Mouse (Mus musculus): ENCODE measurements at regions not wholly inside any gene's neighbourhood (a gene's known extent, or its start where the extent isn't known, plus 50 kb on each side); places are given as distances from the start of the nearest gene placed in this dataset.

GRCm38 (mm10) chr11:112204561-112204960 lies 577.5 kb upstream of the Sox9 start:
- Histone ChIP-seq H3K27ac (ENCODE audit: control insufficient read depth, low read depth, low read length) (no peak overlapping the region), H3K9ac (ENCODE audit: control insufficient read depth, low read depth, low read length, poor library complexity, severe bottlenecking) (no peak overlapping the region), H3K9me3 (replicated peaks; ENCODE audit: insufficient read depth, low read length) (no peaks in the 10 kb centered on the region), H3K79me2 (ENCODE audit: control insufficient read depth, insufficient read depth, low read length, poor library complexity) (no peaks in the 10 kb centered on the region), H3K27me3 (ENCODE audit: control insufficient read depth in 1 of 2, insufficient read depth in 2 of 2, low read length in 2 of 2) (no peaks in the 10 kb centered on the region), H3K4me1 (ENCODE audit: control insufficient read depth in 1 of 2, insufficient read depth in 2 of 2, low read length in 2 of 2) (no peaks in the 10 kb centered on the region), H3K36me3 (ENCODE audit: control insufficient read depth in 1 of 2, insufficient read depth in 2 of 2, low read length in 2 of 2) (no peaks in the 10 kb centered on the region), H3K4me3 (ENCODE audit: control insufficient read depth in 1 of 2, insufficient read depth in 1 of 2, low read depth in 2 of 2, low read length in 2 of 2) (no peak overlapping the region)
- no peak for DNase-seq (ENCODE audit: low read depth, low spot score)
- no peak for TF ChIP-seq MAFK (IDR thresholded peaks at IDR 0.05; ENCODE audit: borderline replicate concordance, low read depth, low read length)
- TF ChIP-seq HCFC1 (IDR thresholded peaks at IDR 0.05; ENCODE audit: low read depth, low read length), result no peak
- no peak for TF ChIP-seq UBTF (IDR thresholded peaks at IDR 0.05; ENCODE audit: borderline replicate concordance, insufficient read depth, low read depth, low read length)

GRCm38 (mm10) chr11:112209414-112209813 lies 572.6 kb upstream of the Sox9 start:
- TF ChIP-seq MYB (IDR thresholded peaks at IDR 0.05; ENCODE audit: low read depth, low read length), result no peak
- TF ChIP-seq MAFK (IDR thresholded peaks at IDR 0.05; ENCODE audit: borderline replicate concordance, low read depth, low read length), result no peak
- no peak for TF ChIP-seq KAT2A (conservative IDR thresholded peaks at IDR 0.05; ENCODE audit: low read depth, low read length)
- no peak for TF ChIP-seq GATA1 (IDR thresholded peaks at IDR 0.05; ENCODE audit: low read depth, low read length)
- TF ChIP-seq POLR2AphosphoS5 (IDR thresholded peaks at IDR 0.05; ENCODE audit: borderline replicate concordance, low read depth, low read length), result no peak
- TF ChIP-seq NRF1 (IDR thresholded peaks at IDR 0.05; ENCODE audit: insufficient read depth, low read depth, low read length, poor library complexity, severe bottlenecking), result no peak
- no peak for TF ChIP-seq EP300 (IDR thresholded peaks at IDR 0.05; ENCODE audit: low read depth in 1 of 2, low read length in 2 of 2)
- TF ChIP-seq TCF12 (IDR thresholded peaks at IDR 0.05; ENCODE audit: low read depth, low read length), result no peak
- TF ChIP-seq POLR2A (IDR thresholded peaks at IDR 0.05; ENCODE audit: control insufficient read depth in 1 of 2, insufficient read depth in 1 of 2, low read depth in 1 of 2, low read length in 2 of 2, poor library complexity in 1 of 2), result no peak
- TF ChIP-seq BHLHE40 (IDR thresholded peaks at IDR 0.05; ENCODE audit: borderline replicate concordance, low read depth, low read length), result no peak
- no peak for TF ChIP-seq GABPA (IDR thresholded peaks at IDR 0.05; ENCODE audit: low read depth, low read length)
- peak; percentile 22 for TF ChIP-seq RAD21 (IDR thresholded peaks at IDR 0.05; ENCODE audit: low read depth, low read length)
- TF ChIP-seq CTCF (IDR thresholded peaks at IDR 0.05 in 2 of 3, conservative IDR thresholded peaks at IDR 0.05 in 1 of 3; ENCODE audit: control insufficient read depth in 1 of 3, insufficient read depth in 1 of 3, low read depth in 2 of 3, low read length in 3 of 3, poor library complexity in 1 of 3, severe bottlenecking in 1 of 3), result peak; percentile 22 to 51 (median 22); a peak in 3 of 6 replicates
- TF ChIP-seq MYC (IDR thresholded peaks at IDR 0.05; ENCODE audit: low read depth, low read length), result no peak
- TF ChIP-seq MAX (IDR thresholded peaks at IDR 0.05; ENCODE audit: low read length), result no peak
- TF ChIP-seq ETS1 (IDR thresholded peaks at IDR 0.05; ENCODE audit: low read depth, low read length), result no peak
- TF ChIP-seq SMC3 (IDR thresholded peaks at IDR 0.05; ENCODE audit: low read depth, low read length), result peak; percentile 44
- TF ChIP-seq SIN3A (IDR thresholded peaks at IDR 0.05; ENCODE audit: low read length), result no peak
- peak; percentile 18; the same call in 1 of the 2 replicates for TF ChIP-seq ZC3H11A (IDR thresholded peaks at IDR 0.05; ENCODE audit: low read depth, low read length)

More at GRCm38 (mm10) chr11:112209414-112209813, 572.6 kb upstream of the Sox9 start:
- no peaks in the 10 kb centered on the region for H3K36me3 ChIP-seq (ENCODE audit: control insufficient read depth in 1 of 2, insufficient read depth in 2 of 2, low read length in 2 of 2)
- no peaks in the 10 kb centered on the region for H3K9me3 ChIP-seq (replicated peaks; ENCODE audit: insufficient read depth, low read length)
- no peaks in the 10 kb centered on the region for H3K27me3 ChIP-seq (ENCODE audit: control insufficient read depth in 1 of 2, insufficient read depth in 2 of 2, low read length in 2 of 2)
- no peaks in the 10 kb centered on the region for H3K79me2 ChIP-seq (ENCODE audit: control insufficient read depth, insufficient read depth, low read length, poor library complexity)
- H3K9ac ChIP-seq (ENCODE audit: control insufficient read depth, low read depth, low read length, poor library complexity, severe bottlenecking), result no peak overlapping the region
- DNase-seq (ENCODE audit: low read depth, low spot score), result peak; percentile 38
- H3K4me3 ChIP-seq (ENCODE audit: control insufficient read depth in 1 of 2, insufficient read depth in 1 of 2, low read depth in 2 of 2, low read length in 2 of 2), result no peak overlapping the region
- H3K4me1 ChIP-seq (ENCODE audit: control insufficient read depth in 1 of 2, insufficient read depth in 2 of 2, low read length in 2 of 2), result no peaks in the 10 kb centered on the region
- no peak overlapping the region for H3K27ac ChIP-seq (ENCODE audit: control insufficient read depth, low read depth, low read length)
